Mouse (Mus musculus): Measurements from ENCODE around the gene Stk36. TPM values are rescaled to one million over a fixed set of nuclear protein-coding genes. Genes with fewer than 3 reads are reported as not detected.
A peak's percentile ranks its signal among the peaks of the same experiment; 100 is the strongest.

Stk36 gene
- polyA plus RNA-seq, 1 experiment from 2014 or later, result 7.7 TPM

DNA sequence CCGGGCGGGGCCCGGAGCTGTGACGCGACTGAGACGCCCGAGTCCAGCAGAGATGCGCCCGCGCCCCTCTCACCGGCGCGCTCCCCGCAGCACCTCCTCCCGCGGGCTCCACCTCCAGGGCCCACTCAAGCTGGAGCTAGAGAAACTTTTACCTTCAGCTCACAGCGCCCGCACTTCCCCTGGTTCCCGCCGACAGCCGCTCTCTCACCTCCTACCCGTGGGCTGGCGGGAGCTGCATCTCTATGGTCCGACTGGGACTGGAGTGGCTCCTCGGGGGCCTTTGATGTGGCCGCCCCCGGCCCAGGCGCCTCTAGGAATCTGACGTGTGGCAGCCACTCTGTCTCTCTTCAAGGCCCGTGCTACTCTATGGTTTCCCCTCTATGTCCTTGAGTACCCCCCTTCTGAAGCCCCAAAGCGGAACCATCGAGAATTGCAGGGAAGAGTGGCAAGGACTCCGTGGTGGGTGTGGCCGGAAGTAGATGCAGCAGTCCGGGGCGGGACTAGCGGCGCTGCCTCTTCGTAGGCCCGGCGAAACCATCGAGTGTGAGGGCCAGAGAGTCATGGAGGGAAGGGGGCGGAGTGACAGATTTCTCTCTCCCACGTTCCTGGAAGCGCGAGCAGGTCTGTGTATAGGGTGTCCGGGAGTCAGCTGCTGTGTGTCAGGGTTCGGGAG, 13.3 kb upstream of the Stk36 start, which contains the start of the genes Zfp142 and Bcs1l:
Gene Zfp142 (minus strand): TSS at position 474 of the 673 bp plus-strand sequence.
Gene Bcs1l (plus strand): TSS at position 517 of the 673 bp plus-strand sequence.
- Histone ChIP-seq H3K4me3 (ENCODE audit: low read depth, low read length) (peak within 1 kb of the TSS; percentile 71), H3K4me2 (ENCODE audit: low read depth, low read length) (peak within 1 kb of the TSS; percentile 82), H3K27me3 (replicated peaks; ENCODE audit: control insufficient read depth, insufficient read depth, low read length) (no peaks in the 10 kb centered on the region), H3K36me3 (ENCODE audit: control insufficient read depth, insufficient read depth, low read length) (peaks cover 44% of the 10 kb centered on the region), H3K27ac (replicated peaks; ENCODE audit: low read depth, low read length) (peak within 1 kb of the TSS; percentile 89), H3K4me1 (ENCODE audit: control insufficient read depth, insufficient read depth, low read length) (peaks cover 9% of the 10 kb centered on the region), H3K9me3 (ENCODE audit: control insufficient read depth, low read length) (no peaks in the 10 kb centered on the region), H3K9ac (ENCODE audit: low read depth, low read length) (peak within 1 kb of the TSS; percentile 81)
- ATAC-seq (ENCODE audit: low read depth) (peak; percentile 99), DNase-seq (ENCODE audit: low spot score) (peak; percentile 100)
- WGBS, result under 1% methylated on average over 31 of the region's 48 CpGs

DNA sequence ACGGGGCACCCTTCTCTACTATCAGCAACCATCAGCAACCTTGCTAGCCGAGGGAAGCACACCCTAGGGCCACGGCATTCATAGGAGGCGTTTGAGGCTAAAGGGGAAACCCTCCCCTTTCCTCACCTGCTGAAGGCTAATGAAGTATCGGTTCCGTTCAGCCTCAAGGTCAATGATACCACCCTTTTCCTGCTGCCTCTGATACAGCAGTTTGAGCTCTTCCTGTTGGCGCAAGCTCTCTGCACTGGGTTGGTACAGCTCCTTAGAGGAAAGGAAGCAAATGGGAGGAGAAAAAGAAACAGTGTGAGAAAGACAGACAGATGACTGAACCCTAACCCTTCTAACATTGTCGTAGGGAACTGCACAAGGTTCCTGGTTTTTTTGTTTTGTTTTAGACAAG, 6.8 kb upstream of the Stk36 start:
- H3K4me2 ChIP-seq (ENCODE audit: low read depth, low read length), result no peak overlapping the region
- DNase-seq (ENCODE audit: low spot score), result no peak
- 83% methylated on average over 8 of the region's 8 CpGs for whole genome bisulfite sequencing

DNA sequence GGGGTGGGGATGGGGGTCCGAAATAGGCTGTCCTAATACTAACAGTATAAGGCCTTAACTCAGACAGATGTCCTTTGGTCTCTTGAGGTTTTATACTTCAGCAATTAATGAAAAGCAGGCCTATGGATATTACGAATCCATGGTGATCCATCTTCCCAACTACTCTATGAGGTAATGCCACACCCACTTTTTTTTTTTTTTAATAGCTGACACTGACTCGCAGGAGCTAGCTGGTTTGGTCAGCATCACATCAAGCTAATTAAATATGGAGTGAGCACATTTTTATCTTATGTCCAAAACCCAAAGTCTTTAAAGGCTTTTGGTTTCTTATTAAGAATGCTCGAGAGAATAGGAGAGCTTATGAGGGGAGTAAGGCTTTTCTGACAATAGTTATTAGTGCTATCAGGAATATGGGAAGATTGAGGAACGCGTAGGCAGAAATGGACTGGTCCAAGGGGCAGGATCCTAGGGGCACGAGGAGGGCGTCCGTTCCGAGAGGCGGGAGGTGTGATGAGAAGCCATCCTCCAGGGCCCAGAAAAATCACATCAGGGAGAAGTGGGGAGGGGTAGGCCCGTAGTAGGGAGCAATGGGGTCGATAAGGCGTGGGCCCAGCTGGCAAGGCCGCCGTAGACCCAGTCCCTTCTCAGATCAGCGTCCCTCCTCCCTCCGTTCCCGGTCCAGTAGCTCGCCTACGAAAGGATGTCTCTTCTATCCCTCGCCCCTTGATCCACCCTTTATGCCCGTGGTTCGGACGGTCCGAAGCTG, 561 bp upstream of the Stk36 start:
- no peak for DNase-seq (ENCODE audit: low spot score)
- Histone ChIP-seq H3K4me3 (ENCODE audit: low read depth, low read length) (peak overlapping the region; percentile 69), H3K9me3 (ENCODE audit: control insufficient read depth, low read length) (no peaks in the 10 kb centered on the region), H3K27ac (replicated peaks; ENCODE audit: low read depth, low read length) (no peak overlapping the region; the same call in 1 of the 2 replicates), H3K4me1 (ENCODE audit: control insufficient read depth, insufficient read depth, low read length) (peaks cover 11% of the 10 kb centered on the region), H3K9ac (ENCODE audit: low read depth, low read length) (peak overlapping the region; percentile 79), H3K27me3 (replicated peaks; ENCODE audit: control insufficient read depth, insufficient read depth, low read length) (no peaks in the 10 kb centered on the region), H3K36me3 (ENCODE audit: control insufficient read depth, insufficient read depth, low read length) (peaks cover 38% of the 10 kb centered on the region), H3K4me2 (ENCODE audit: low read depth, low read length) (peak overlapping the region; percentile 82)
- peak; percentile 54 for ATAC-seq (ENCODE audit: low read depth)
- WGBS, result 8% methylated on average over 25 of the region's 26 CpGs

More for the DNA sequence above, 6.8 kb upstream of the Stk36 start:
- no peak overlapping the region for H3K27ac ChIP-seq (replicated peaks; ENCODE audit: low read depth, low read length)
- no peaks in the 10 kb centered on the region for H3K27me3 ChIP-seq (replicated peaks; ENCODE audit: control insufficient read depth, insufficient read depth, low read length)
- H3K4me1 ChIP-seq (ENCODE audit: control insufficient read depth, insufficient read depth, low read length), result no peaks in the 10 kb centered on the region
- no peaks in the 10 kb centered on the region for H3K9me3 ChIP-seq (ENCODE audit: control insufficient read depth, low read length)
- H3K4me3 ChIP-seq (ENCODE audit: low read depth, low read length), result no peak overlapping the region
- peaks cover 83% of the 10 kb centered on the region for H3K36me3 ChIP-seq (ENCODE audit: control insufficient read depth, insufficient read depth, low read length)
- ATAC-seq (ENCODE audit: low read depth), result no peak
- no peak overlapping the region for H3K9ac ChIP-seq (ENCODE audit: low read depth, low read length)

DNA sequence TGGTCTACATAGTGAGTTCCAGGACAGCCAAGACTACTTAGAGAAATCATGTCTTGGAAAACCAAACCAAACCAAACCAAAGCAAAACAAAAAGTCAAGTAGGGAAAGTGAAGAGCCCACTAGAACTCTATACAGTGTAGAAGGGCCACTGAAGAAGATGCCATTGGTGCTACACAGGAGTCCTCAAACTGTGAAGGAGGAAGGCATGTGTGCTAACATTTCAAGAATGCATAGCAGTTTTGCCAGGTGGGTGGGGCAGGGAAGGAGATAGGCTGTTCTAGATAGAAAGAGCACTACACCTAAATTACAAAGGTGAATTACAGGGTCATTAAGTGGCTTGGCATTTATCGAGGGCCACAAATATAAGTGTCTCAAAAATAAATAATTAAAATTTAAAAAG, 22.9 kb downstream of the Stk36 start:
- Histone ChIP-seq H3K9me3 (ENCODE audit: control insufficient read depth, low read length) (no peaks in the 10 kb centered on the region), H3K9ac (ENCODE audit: low read depth, low read length) (no peak overlapping the region), H3K4me3 (ENCODE audit: low read depth, low read length) (no peak overlapping the region), H3K4me1 (ENCODE audit: control insufficient read depth, insufficient read depth, low read length) (no peaks in the 10 kb centered on the region), H3K27ac (replicated peaks; ENCODE audit: low read depth, low read length) (no peak overlapping the region), H3K27me3 (replicated peaks; ENCODE audit: control insufficient read depth, insufficient read depth, low read length) (no peaks in the 10 kb centered on the region), H3K4me2 (ENCODE audit: low read depth, low read length) (no peak overlapping the region), H3K36me3 (ENCODE audit: control insufficient read depth, insufficient read depth, low read length) (peaks cover 33% of the 10 kb centered on the region)
- 88% methylated on average over 1 of the region's 1 CpGs for WGBS
- no peak for ATAC-seq (ENCODE audit: low read depth)
- DNase-seq (ENCODE audit: low spot score), result no peak

DNA sequence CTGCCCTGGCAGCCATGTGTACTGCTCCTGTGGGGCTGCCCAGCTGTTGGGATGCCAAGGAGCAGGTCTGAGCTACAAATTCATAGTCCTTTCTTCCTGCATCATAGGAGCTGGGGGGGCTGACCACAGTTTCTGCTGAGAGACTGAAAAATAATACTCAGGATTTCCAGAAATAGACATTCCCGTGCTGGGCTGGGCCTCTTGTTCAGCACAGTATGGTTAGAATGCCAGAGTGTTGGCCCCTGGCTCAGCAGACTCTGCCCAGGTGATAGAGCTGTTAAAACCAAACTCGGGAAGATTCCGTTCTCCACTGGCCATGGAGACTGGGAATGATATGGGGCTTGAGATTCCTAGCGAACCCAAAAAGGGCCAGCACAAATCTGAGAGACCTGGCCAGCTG, 24.8 kb downstream of the Stk36 start:
- 79% methylated on average over 4 of the region's 4 CpGs for WGBS
- H3K4me3 ChIP-seq (ENCODE audit: low read depth, low read length), result no peak overlapping the region
- ATAC-seq (ENCODE audit: low read depth) (no peak), DNase-seq (ENCODE audit: low spot score) (no peak)
- H3K4me2 ChIP-seq (ENCODE audit: low read depth, low read length), result no peak overlapping the region
- no peaks in the 10 kb centered on the region for H3K27me3 ChIP-seq (replicated peaks; ENCODE audit: control insufficient read depth, insufficient read depth, low read length)
- no peak overlapping the region for H3K27ac ChIP-seq (replicated peaks; ENCODE audit: low read depth, low read length)
- H3K9me3 ChIP-seq (ENCODE audit: control insufficient read depth, low read length), result no peaks in the 10 kb centered on the region
- peaks cover 33% of the 10 kb centered on the region for H3K36me3 ChIP-seq (ENCODE audit: control insufficient read depth, insufficient read depth, low read length)
- no peak overlapping the region for H3K9ac ChIP-seq (ENCODE audit: low read depth, low read length)
- H3K4me1 ChIP-seq (ENCODE audit: control insufficient read depth, insufficient read depth, low read length), result no peaks in the 10 kb centered on the region

DNA sequence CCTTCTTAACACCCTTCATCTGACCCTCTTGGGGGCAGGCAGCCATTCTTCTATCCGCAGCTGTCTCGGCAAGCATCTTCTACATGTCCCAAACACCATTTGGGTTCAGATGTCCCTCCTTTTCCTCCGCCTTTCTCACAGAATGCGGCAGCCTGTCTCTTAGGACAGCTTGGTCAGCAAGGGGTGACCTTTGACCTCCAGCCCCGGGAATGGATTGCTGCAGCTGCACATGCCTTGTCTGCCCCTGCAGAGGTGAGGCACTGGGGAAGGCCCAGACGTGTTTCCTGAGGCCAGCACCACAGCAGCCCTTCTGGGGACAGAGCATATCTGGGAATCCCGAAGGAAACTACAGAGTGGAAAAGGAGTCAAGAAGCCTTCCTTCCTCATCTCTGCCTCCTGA, 26.8 kb downstream of the Stk36 start:
- peaks cover 26% of the 10 kb centered on the region for H3K36me3 ChIP-seq (ENCODE audit: control insufficient read depth, insufficient read depth, low read length)
- WGBS, result 32% methylated on average over 7 of the region's 7 CpGs
- DNase-seq (ENCODE audit: low spot score) (no peak), ATAC-seq (ENCODE audit: low read depth) (no peak)
- no peak overlapping the region for H3K4me2 ChIP-seq (ENCODE audit: low read depth, low read length)
- H3K9me3 ChIP-seq (ENCODE audit: control insufficient read depth, low read length), result no peaks in the 10 kb centered on the region
- no peaks in the 10 kb centered on the region for H3K27me3 ChIP-seq (replicated peaks; ENCODE audit: control insufficient read depth, insufficient read depth, low read length)
- H3K9ac ChIP-seq (ENCODE audit: low read depth, low read length), result no peak overlapping the region
- H3K27ac ChIP-seq (replicated peaks; ENCODE audit: low read depth, low read length), result no peak overlapping the region
- H3K4me3 ChIP-seq (ENCODE audit: low read depth, low read length), result no peak overlapping the region
- no peaks in the 10 kb centered on the region for H3K4me1 ChIP-seq (ENCODE audit: control insufficient read depth, insufficient read depth, low read length)

DNA sequence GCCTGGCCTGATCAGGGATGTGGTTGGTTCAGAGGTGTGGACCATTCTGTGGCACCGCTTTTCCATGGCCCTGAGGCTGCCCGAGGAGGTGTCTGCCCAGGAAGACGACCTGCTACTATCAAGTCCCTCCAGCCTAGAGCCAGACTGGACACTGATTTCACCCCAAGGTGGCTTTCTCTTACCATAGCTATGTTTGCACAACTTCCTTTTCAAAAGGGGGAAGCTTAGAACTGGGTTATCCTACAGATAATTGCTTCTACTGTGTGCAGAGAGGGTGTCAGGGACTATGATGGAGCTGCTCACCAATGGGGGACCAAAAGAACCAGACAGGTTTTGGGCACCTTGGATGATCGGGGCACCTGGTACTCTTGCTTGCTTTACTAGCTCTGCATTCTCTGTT, 31.5 kb downstream of the Stk36 start:
- no peaks in the 10 kb centered on the region for H3K27me3 ChIP-seq (replicated peaks; ENCODE audit: control insufficient read depth, insufficient read depth, low read length)
- peaks cover 14% of the 10 kb centered on the region for H3K36me3 ChIP-seq (ENCODE audit: control insufficient read depth, insufficient read depth, low read length)
- 82% methylated on average over 4 of the region's 4 CpGs for WGBS
- no peak overlapping the region for H3K9ac ChIP-seq (ENCODE audit: low read depth, low read length)
- no peak overlapping the region for H3K4me3 ChIP-seq (ENCODE audit: low read depth, low read length)
- no peak overlapping the region for H3K4me2 ChIP-seq (ENCODE audit: low read depth, low read length)
- H3K27ac ChIP-seq (replicated peaks; ENCODE audit: low read depth, low read length), result no peak overlapping the region
- ATAC-seq (ENCODE audit: low read depth) (no peak), DNase-seq (ENCODE audit: low spot score) (no peak)
- no peaks in the 10 kb centered on the region for H3K4me1 ChIP-seq (ENCODE audit: control insufficient read depth, insufficient read depth, low read length)
- no peaks in the 10 kb centered on the region for H3K9me3 ChIP-seq (ENCODE audit: control insufficient read depth, low read length)

DNA sequence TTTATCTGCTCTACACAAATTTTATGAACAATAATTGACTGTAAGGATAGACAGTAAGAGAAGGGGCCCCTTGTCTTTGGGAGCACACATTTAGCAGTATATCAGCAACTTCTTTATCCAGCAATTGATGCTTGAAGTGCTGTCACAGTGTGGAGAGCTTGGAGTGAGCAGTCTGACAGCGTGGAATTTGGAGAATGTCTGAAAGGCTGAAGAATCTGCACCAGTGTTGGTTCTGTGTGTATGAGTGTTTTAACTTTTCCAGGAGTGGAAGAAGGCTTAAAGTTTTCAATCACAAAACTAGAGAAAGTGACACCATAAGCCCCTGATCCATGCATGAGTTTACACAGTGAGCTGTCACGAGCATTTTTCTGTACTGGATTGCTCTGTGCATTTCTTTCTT, 42.3 kb downstream of the Stk36 start:
- no peaks in the 10 kb centered on the region for H3K4me1 ChIP-seq (ENCODE audit: control insufficient read depth, insufficient read depth, low read length)
- no peaks in the 10 kb centered on the region for H3K9me3 ChIP-seq (ENCODE audit: control insufficient read depth, low read length)
- no peak overlapping the region for H3K9ac ChIP-seq (ENCODE audit: low read depth, low read length)
- no peaks in the 10 kb centered on the region for H3K27me3 ChIP-seq (replicated peaks; ENCODE audit: control insufficient read depth, insufficient read depth, low read length)
- no peak; the same call in 1 of the 2 replicates for ATAC-seq (ENCODE audit: low read depth)
- H3K4me2 ChIP-seq (ENCODE audit: low read depth, low read length), result no peak overlapping the region
- H3K4me3 ChIP-seq (ENCODE audit: low read depth, low read length), result no peak overlapping the region
- DNase-seq (ENCODE audit: low spot score), result no peak
- H3K27ac ChIP-seq (replicated peaks; ENCODE audit: low read depth, low read length), result no peak overlapping the region
- no peaks in the 10 kb centered on the region for H3K36me3 ChIP-seq (ENCODE audit: control insufficient read depth, insufficient read depth, low read length)
- 59% methylated on average over 2 of the region's 2 CpGs for WGBS
